Mouse (Mus musculus): Measurements from ENCODE around the gene Cnot10.

DNA sequence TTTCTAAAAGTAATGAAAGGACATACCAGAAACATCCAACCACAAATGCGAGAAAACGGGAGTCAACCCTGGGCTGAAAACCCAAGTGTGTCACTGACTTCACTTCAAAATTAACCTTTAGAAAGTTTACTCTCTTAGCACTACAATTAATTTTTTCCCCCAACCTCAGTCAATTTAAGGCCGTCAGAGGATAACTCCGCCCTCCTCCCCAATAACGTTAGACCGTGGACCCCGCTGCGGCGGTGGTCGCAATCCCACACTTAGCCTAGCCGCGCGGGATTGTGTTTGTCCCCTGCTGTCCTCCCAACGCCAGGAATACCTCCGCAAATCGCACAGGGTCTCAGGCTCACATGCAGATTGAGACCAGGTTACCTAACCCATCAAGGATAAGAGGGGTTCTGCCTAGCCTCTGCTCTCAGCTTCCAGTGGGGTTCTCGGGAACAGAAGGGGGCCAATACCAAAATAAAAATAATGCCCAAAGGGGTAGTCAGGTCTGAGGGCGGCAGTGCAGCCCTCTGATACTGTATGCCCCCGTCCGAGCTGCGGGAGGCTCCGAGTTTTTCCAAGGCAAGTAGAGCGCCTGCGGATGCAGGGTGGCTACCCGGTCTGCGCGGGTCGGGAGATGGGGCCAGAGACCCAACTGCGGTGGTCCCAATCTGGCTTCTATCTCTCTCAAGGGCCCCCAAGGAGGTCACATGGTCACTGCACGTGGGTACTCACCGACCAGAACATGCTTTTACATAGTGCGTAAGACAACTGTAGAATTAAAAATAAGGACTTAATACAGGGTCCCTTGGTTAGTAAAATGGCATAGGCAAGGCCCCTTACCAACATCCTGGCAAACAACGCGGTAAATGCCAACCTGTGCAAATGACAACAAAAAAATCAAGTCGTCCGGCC is 79.0 kb downstream of the Cnot10 start:
- no peak for TF ChIP-seq CTCF (IDR thresholded peaks at IDR 0.05; ENCODE audit: low read depth, low read length)
- TF ChIP-seq POLR2A (IDR thresholded peaks at IDR 0.05; ENCODE audit: borderline replicate concordance, low read depth, low read length) = no peak
